Mouse (Mus musculus) embryonic facial prominence, embryonic 11.5 days (tissue): ENCODE data around the gene Orm1. TPM values are rescaled to one million over a fixed set of nuclear protein-coding genes. Genes with fewer than 3 reads are reported as not detected.

Experiments used
- ATAC-seq: fragments of 200-750 bp; cut with Nextera tagmentation; replicated peaks from 2 replicates; pipeline ENCODE4 v1.8.0; 2017; ENCODE audit warnings: low read depth; ENCODE audit not compliant: insufficient number of reproducible peaks, low FRiP score, low TSS enrichment
- DNase-seq: peaks from one replicate; pipeline ENCODE4 v3.0.0-alpha.2; 2015; ENCODE audit warnings: low spot score
- H3K27ac ChIP-seq: fragments of 300-500 bp; sonication (generic); replicated peaks from 2 replicates; pipeline ENCODE4 v1.5.1; 2014; ENCODE audit warnings: mild to moderate bottlenecking, low read depth, low read length, control low read depth
- H3K27me3 ChIP-seq: fragments of 300-500 bp; sonication (generic); 2 replicates; pipeline ENCODE4 v1.6.1; 2014; ENCODE audit warnings: mild to moderate bottlenecking, low read length, moderate library complexity, mixed read lengths; ENCODE audit not compliant: control insufficient read depth, insufficient read depth
- H3K36me3 ChIP-seq: fragments of 300-500 bp; sonication (generic); replicated peaks from 2 replicates; pipeline ENCODE4 v1.6.1; 2014; ENCODE audit warnings: low read depth, mild to moderate bottlenecking, low read length, moderate library complexity, mixed read lengths; ENCODE audit not compliant: control insufficient read depth, insufficient read depth
- H3K4me1 ChIP-seq: fragments of 300-500 bp; sonication (generic); 2 replicates; pipeline ENCODE4 v1.6.1; 2014; ENCODE audit warnings: low read length, mixed read lengths; ENCODE audit not compliant: control insufficient read depth, insufficient read depth
- H3K4me2 ChIP-seq: fragments of 300-500 bp; sonication (generic); 2 replicates; pipeline ENCODE4 v1.6.1; 2014; ENCODE audit warnings: low read depth, mild to moderate bottlenecking, control low read depth, low read length, moderate library complexity
- H3K4me3 ChIP-seq: fragments of 300-500 bp; sonication (generic); 2 replicates; pipeline ENCODE4 v1.5.1; 2014; ENCODE audit warnings: low read depth, low read length, control low read depth
- H3K9ac ChIP-seq: fragments of 300-500 bp; sonication (generic); replicated peaks from 2 replicates; pipeline ENCODE4 v1.6.1; 2014; ENCODE audit warnings: mild to moderate bottlenecking, control low read depth, low read length
- H3K9me3 ChIP-seq: fragments of 300-500 bp; sonication (generic); replicated peaks from 2 replicates; pipeline ENCODE4 v1.6.1; 2016; ENCODE audit warnings: mild to moderate bottlenecking, low read length, inconsistent platforms, mixed read lengths; ENCODE audit not compliant: control insufficient read depth
- WGBS: fragments of 180-500 bp; shearing (Covaris S2); extraction: QIAGEN DNeasy Blood & Tissue Kit; methylation state at CpG from one replicate; pipeline ENCODE4 v1.1.7; 2014; 5-methylcytosine and 5-hydroxymethylcytosine counted together
- polyA plus RNA-seq: library from polyadenylated mRNA; unstranded; fragments of >200 nt; fragmentation: Nextera tagmentation; extraction: Ambion mirVana; gene quantifications from 2 replicates; pipeline ENCODE4 v1.2.1, GENCODE M21; 2014

Orm1 gene
- not detected in 2 replicates for polyA plus RNA-seq

DNA sequence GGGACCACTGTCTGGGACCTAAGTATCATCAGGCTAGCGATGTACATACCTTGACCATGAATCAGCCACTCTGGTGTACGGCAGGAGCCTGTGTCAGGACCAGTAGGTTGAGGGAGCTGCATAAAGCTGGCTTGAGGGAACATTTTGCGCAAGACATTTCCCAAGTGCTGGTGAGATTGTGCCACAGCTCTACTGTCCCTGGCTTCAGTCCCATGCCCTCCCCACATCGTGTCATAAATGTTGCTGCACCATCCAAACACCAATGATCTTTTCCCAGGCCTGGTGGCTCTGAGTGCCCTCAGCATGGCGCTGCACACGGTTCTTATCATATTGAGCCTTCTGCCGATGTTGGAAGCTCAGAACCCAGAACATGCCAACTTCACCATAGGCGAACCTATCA is at the start of gene Orm1:
Orm1 (plus strand) TSS at position 266 of the 400 bp plus-strand sequence.
- no peak within 1 kb of the TSS for H3K4me2 ChIP-seq
- H3K9ac ChIP-seq, result no peak within 1 kb of the TSS
- no peaks in the 10 kb centered on the region for H3K9me3 ChIP-seq
- H3K4me1 ChIP-seq, result no peaks in the 10 kb centered on the region
- ATAC-seq (no peak), DNase-seq (no peak)
- H3K27me3 ChIP-seq, result no peaks in the 10 kb centered on the region
- H3K4me3 ChIP-seq, result no peak within 1 kb of the TSS
- 85% methylated on average over 8 of the region's 8 CpGs for WGBS
- H3K36me3 ChIP-seq, result no peaks in the 10 kb centered on the region
- H3K27ac ChIP-seq, result no peak within 1 kb of the TSS

DNA sequence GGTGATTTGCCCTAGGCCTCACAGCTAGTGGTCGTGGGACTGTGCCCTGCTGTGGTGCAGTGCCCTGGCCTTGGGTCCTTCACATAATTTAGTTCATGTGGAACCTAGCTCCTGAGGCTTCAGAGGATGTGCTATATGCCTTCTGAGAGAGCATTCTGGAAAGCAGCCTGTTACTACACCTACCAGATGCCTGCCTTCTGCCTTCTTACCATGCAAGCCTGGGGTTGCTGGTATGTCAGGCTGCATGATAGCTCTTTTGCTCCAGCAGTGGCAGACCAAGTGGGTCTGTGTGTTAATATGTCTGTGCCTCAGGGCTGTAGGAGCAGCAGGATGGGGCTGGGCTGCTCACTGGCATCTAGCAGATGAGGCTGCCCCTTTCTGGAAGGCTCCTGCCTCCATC is 48.7 kb upstream of the Orm1 start:
- Histone ChIP-seq H3K36me3 (0 out of 2 replicates have a peak, but pooled peaks cover 2% of the 10 kb centered on the region), H3K4me3 (no peak overlapping the region), H3K9ac (no peak overlapping the region), H3K27me3 (no peaks in the 10 kb centered on the region), H3K4me1 (0 out of 2 replicates have a peak, but pooled peaks cover 2% of the 10 kb centered on the region), H3K27ac (no peak overlapping the region), H3K9me3 (no peaks in the 10 kb centered on the region), H3K4me2 (no peak overlapping the region)
- no peak for ATAC-seq
- WGBS, result 76% methylated on average over 1 of the region's 1 CpGs
- no peak for DNase-seq

DNA sequence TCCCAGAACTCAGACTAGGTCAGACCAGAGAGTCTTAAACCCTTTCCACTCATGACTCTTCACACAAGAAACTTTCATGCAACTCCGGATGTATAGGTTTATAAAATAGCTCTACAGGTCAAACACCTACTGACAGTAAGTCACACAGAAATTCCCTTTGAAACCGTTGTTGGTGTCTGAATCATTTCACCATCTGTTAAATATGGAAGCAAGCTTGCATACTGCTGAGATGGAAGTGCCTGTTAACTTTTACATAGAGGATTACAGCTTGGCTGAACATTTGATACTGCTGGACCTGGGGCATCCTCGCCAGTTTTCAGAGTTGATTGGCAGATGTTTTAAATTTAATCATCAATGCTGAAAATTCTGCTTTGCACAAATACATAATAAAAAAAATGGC is 48.1 kb upstream of the Orm1 start:
- Histone ChIP-seq H3K9me3 (no peaks in the 10 kb centered on the region), H3K27me3 (no peaks in the 10 kb centered on the region), H3K9ac (no peak overlapping the region), H3K4me3 (no peak overlapping the region), H3K4me1 (no peaks in the 10 kb centered on the region), H3K27ac (no peak overlapping the region), H3K36me3 (0 out of 2 replicates have a peak, but pooled peaks cover 2% of the 10 kb centered on the region), H3K4me2 (no peak overlapping the region)
- 54% methylated on average over 3 of the region's 3 CpGs for WGBS
- no peak for DNase-seq
- no peak for ATAC-seq

DNA sequence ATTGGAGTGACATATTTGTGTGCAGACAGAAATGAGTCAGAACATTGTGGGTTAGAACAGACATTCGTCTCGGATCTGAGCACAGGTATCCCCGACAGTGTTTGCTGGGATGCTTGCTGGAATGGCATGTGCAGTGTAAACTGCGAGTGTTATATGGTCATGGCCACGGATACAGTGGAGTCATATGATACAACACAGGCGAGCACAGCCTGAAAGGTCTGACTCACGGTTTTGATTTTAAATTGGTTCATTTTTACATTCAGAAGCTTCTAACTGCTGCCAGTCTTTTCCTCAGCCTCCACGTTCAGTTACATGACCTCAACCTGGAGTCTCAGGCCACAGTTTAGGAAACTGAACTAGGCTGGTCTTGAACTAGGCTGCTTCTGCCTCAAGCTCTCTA is 47.5 kb upstream of the Orm1 start:
- Histone ChIP-seq H3K4me1 (no peaks in the 10 kb centered on the region), H3K9ac (no peak overlapping the region), H3K36me3 (0 out of 2 replicates have a peak, but pooled peaks cover 2% of the 10 kb centered on the region), H3K9me3 (no peaks in the 10 kb centered on the region), H3K4me3 (no peak overlapping the region), H3K27me3 (no peaks in the 10 kb centered on the region), H3K4me2 (no peak overlapping the region), H3K27ac (0 out of 2 replicates have a peak overlapping the region, but pooled peaks have one; percentile 35)
- ATAC-seq (no peak), DNase-seq (no peak)
- 67% methylated on average over 8 of the region's 8 CpGs for WGBS

DNA sequence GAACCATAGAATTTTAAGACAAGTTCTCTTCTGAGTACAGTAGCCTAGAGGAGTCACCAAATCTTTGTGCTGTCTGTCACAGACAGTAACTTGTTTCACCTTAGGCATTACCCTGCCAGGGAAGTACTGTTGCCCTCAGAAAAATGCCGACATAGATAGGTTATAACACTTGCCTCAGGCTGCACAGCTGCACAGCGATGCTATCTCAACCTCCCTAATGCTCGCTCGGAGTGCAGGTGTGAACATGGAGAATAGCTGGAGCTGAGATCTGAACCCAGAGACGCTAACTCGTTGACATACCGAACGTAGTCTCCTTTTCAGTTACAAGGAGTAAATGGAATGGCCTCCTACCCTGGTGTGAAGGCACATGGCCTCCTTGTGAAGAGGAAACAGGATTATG is 46.2 kb upstream of the Orm1 start:
- DNase-seq, result no peak
- 89% methylated on average over 8 of the region's 8 CpGs for WGBS

DNA sequence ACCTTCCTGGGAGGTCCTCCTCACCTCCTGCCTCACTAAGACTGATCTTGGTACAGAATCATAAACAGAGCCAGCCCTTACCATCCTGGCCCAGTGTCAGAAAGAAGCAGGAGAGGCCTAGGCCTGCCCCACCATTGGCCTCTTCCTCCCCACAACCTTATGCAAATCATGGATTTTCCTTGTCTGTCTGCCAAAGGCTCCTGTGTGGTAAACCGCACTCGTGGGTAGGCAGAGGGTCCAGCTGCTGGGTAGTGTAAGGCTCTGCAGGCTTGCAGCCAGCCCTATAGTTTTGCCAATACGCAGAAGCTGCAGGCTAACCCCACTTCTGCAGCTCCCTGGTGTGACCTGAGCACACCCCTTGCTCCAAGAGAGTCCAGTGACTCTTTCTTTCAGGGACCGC is 41.7 kb upstream of the Orm1 start:
- 73% methylated on average over 4 of the region's 4 CpGs for WGBS
- ATAC-seq, result no peak

More for the DNA sequence above, 46.2 kb upstream of the Orm1 start:
- Histone ChIP-seq H3K4me2 (no peak overlapping the region), H3K9me3 (no peaks in the 10 kb centered on the region), H3K4me1 (no peaks in the 10 kb centered on the region), H3K4me3 (no peak overlapping the region), H3K27me3 (no peaks in the 10 kb centered on the region), H3K36me3 (0 out of 2 replicates have a peak, but pooled peaks cover under 1% of the 10 kb centered on the region), H3K9ac (no peak overlapping the region), H3K27ac (no peak overlapping the region)
- ATAC-seq, result no peak

DNA sequence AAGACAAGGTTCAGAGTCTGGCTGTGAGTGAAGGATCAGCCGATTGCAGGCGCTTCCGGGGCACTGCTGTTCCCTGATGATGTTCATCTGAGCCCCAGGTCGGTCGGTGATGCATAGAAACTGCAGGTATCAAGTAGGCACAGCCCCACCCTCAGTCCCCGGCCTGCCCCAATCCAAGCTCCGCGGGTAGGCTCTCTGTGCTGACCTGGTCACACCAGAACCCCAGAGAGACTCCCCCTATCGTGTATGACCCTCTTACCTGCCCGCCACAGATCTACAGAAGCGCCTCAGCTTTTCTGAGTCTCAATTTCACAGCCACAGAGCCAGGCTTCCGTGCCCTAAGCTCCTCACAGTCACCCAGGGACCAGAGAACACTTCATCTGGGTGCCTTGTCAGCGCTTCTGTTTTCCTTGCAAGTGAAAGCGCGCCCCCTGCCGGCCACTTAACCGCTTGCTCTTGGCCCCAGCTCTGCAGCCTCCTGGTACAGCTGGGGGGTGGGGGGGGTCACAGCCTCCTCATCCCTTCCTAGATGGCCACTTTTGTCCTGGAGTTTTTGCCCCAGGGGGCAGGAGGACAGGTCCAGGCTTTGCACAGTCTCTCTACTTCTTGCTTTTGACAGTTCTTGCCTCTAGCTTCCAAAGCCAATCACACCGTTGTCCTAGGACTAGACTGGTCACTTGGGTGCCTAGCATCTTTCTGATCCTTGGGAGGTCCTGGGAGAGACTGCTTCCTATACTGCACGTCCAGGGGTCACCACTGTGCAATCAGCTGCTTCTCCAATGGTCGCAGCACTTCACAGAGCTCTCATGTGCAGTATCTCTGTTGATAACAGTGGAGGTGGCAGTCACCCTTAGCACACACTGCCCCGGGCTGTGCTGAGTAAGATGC is 36.9 kb upstream of the Orm1 start:
- DNase-seq (peak; percentile 91), ATAC-seq (peak; percentile 47)
- Histone ChIP-seq H3K27ac (no peak overlapping the region), H3K27me3 (no peaks in the 10 kb centered on the region), H3K36me3 (no peaks in the 10 kb centered on the region), H3K9ac (no peak overlapping the region), H3K4me3 (no peak overlapping the region), H3K4me2 (no peak overlapping the region), H3K9me3 (no peaks in the 10 kb centered on the region), H3K4me1 (no peaks in the 10 kb centered on the region)
- WGBS, result 29% methylated on average over 21 of the region's 21 CpGs

More for the DNA sequence above, 41.7 kb upstream of the Orm1 start:
- Histone ChIP-seq H3K27me3 (no peaks in the 10 kb centered on the region), H3K9me3 (no peaks in the 10 kb centered on the region), H3K4me3 (no peak overlapping the region), H3K27ac (no peak overlapping the region), H3K36me3 (no peaks in the 10 kb centered on the region), H3K9ac (no peak overlapping the region), H3K4me2 (no peak overlapping the region), H3K4me1 (no peaks in the 10 kb centered on the region)
- DNase-seq, result no peak

DNA sequence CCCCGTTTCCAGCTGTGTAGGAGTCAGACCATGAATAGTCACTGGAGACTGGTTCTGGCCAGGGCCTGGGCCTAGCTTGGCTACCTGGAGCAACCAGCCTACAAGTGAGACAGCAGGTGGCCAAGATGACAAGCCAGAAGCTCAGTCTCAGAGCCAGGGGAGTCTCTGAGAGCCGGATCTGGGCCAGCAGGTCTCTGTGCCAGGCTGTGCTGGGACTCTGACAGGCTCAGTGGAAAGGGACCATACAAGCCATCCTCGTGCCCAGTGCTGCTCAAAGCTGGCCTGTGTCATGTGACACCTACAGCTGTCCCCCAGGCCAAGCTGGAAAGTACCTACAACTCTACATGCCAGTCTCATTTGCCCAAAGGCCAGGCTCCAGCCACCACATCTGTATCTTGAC is 36.0 kb upstream of the Orm1 start:
- 83% methylated on average over 3 of the region's 3 CpGs for WGBS
- H3K36me3 ChIP-seq, result no peaks in the 10 kb centered on the region
- no peak overlapping the region for H3K4me3 ChIP-seq
- no peak overlapping the region for H3K27ac ChIP-seq
- H3K9ac ChIP-seq, result no peak overlapping the region
- no peak for DNase-seq
- ATAC-seq, result no peak
- no peaks in the 10 kb centered on the region for H3K9me3 ChIP-seq
- no peaks in the 10 kb centered on the region for H3K4me1 ChIP-seq
- H3K27me3 ChIP-seq, result no peaks in the 10 kb centered on the region
- H3K4me2 ChIP-seq, result no peak overlapping the region
